Mouse (Mus musculus): Measurements from ENCODE around the gene Zcchc13. TPM values are rescaled to one million over a fixed set of nuclear protein-coding genes. Genes with fewer than 3 reads are reported as not detected.

Gene Zcchc13
- polyA plus RNA-seq, 1 experiment from 2014 or later, result not detected

- WGBS, result 33% methylated on average over 8 of the region's 8 CpGs
- H3K4me1 ChIP-seq, result peaks cover 10% of the 10 kb centered on the region; the same call in 1 of the 2 replicates
- H3K27me3 ChIP-seq, result no peaks in the 10 kb centered on the region
- no peaks in the 10 kb centered on the region for H3K36me3 ChIP-seq
- H3K9me3 ChIP-seq, result no peaks in the 10 kb centered on the region
- peak overlapping the region; percentile 44 for H3K4me3 ChIP-seq
- H3K4me2 ChIP-seq (replicated peaks), result peak overlapping the region; percentile 58
- peak overlapping the region; percentile 53; the same call in 1 of the 2 replicates for H3K9ac ChIP-seq (replicated peaks)
- peak overlapping the region; percentile 89 for H3K27ac ChIP-seq (replicated peaks)
- no peak for ATAC-seq (ENCODE audit: low FRiP score, low read depth)
Measured at GRCm38 (mm10) chrX:103617405-103618095, 12.8 kb upstream of the Zcchc13 start.

GRCm38 (mm10) chrX:103621799-103622198 lies 8.6 kb upstream of the Zcchc13 start:
- peak overlapping the region; percentile 42 for H3K4me3 ChIP-seq
- no peaks in the 10 kb centered on the region for H3K36me3 ChIP-seq
- peak; percentile 10; the same call in 1 of the 2 replicates for ATAC-seq (ENCODE audit: low FRiP score, low read depth)
- H3K27ac ChIP-seq (replicated peaks), result peak overlapping the region; percentile 79
- 16% methylated on average over 8 of the region's 8 CpGs for WGBS
- no peaks in the 10 kb centered on the region for H3K9me3 ChIP-seq
- H3K4me1 ChIP-seq, result peaks cover 3% of the 10 kb centered on the region; the same call in 1 of the 2 replicates
- H3K9ac ChIP-seq (replicated peaks), result peak overlapping the region; percentile 51
- H3K4me2 ChIP-seq (replicated peaks), result peak overlapping the region; percentile 60
- peaks cover 11% of the 10 kb centered on the region for H3K27me3 ChIP-seq

DNA sequence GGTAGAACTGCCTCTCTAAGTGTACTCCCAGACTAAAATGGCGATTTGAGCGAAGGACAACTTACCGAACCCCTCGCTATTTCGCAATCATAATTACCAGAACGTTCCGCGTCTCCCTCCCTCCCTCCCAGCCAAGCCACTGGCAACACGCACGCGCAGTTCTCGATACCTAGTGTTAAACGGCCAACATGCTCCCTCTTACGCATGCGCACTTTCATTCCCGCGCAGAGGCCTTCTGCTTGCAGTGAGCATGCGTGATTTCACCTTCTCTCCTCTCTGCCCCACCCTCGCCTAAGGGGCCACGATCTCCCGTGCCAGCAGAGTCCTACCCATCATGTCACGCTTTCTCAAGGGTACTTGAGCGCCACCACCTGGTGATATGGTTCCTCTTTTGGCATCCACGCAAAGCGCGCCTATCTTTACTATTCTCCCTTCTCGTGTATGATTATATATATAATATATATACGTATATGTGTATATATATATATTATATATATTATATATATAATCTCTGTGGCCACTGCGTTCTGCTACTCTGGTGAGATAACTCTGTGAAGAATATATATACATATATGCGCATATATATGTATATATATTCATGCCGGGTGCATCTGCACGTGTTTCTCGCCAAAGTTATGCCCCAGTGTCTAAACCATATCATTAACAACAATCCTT lies 8.0 kb upstream of the Zcchc13 start:
- WGBS, result 1% methylated on average over 33 of the region's 33 CpGs
- Histone ChIP-seq H3K4me3 (peak overlapping the region; percentile 46), H3K9me3 (no peaks in the 10 kb centered on the region), H3K4me2 (replicated peaks) (peak overlapping the region; percentile 60), H3K27me3 (peaks cover 11% of the 10 kb centered on the region), H3K27ac (replicated peaks) (peak overlapping the region; percentile 79), H3K9ac (replicated peaks) (peak overlapping the region; percentile 52), H3K36me3 (no peaks in the 10 kb centered on the region), H3K4me1 (peaks cover 3% of the 10 kb centered on the region; the same call in 1 of the 2 replicates)
- ATAC-seq (ENCODE audit: low FRiP score, low read depth), result peak; percentile 96

DNA sequence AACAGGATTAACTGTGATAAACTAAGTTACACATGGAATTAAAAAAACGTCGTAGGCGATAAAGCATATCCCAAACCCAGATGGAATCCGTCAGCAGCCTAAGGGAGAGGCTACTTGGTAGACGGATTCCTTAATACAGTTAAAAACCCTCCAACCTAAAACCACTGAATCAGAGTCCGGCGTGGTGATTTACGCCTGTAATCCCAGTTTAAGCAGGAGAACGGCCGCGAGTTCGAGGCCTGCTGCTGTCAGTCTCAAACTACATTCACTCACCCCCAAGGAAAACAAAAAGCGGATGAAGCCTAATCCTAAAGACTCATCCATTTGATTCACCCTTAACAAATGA lies 7.5 kb upstream of the Zcchc13 start:
- no peaks in the 10 kb centered on the region for H3K36me3 ChIP-seq
- WGBS, result 6% methylated on average over 13 of the region's 13 CpGs
- H3K9me3 ChIP-seq, result no peaks in the 10 kb centered on the region
- peak overlapping the region; percentile 60 for H3K4me2 ChIP-seq (replicated peaks)
- H3K4me1 ChIP-seq, result peaks cover 3% of the 10 kb centered on the region; the same call in 1 of the 2 replicates
- H3K27ac ChIP-seq (replicated peaks), result no peak overlapping the region
- peak overlapping the region; percentile 52; the same call in 1 of the 2 replicates for H3K9ac ChIP-seq (replicated peaks)
- H3K4me3 ChIP-seq, result peak overlapping the region; percentile 46
- H3K27me3 ChIP-seq, result peaks cover 11% of the 10 kb centered on the region
- ATAC-seq (ENCODE audit: low FRiP score, low read depth), result no peak

GRCm38 (mm10) chrX:103623411-103623845 lies 7.0 kb upstream of the Zcchc13 start:
- Histone ChIP-seq H3K36me3 (no peaks in the 10 kb centered on the region), H3K9me3 (no peaks in the 10 kb centered on the region), H3K4me3 (peak overlapping the region; percentile 46), H3K27me3 (peaks cover 16% of the 10 kb centered on the region), H3K27ac (replicated peaks) (no peak overlapping the region), H3K9ac (replicated peaks) (peak overlapping the region; percentile 52), H3K4me2 (replicated peaks) (peak overlapping the region; percentile 60), H3K4me1 (peaks cover 3% of the 10 kb centered on the region; the same call in 1 of the 2 replicates)
- ATAC-seq (ENCODE audit: low FRiP score, low read depth), result 0 out of 2 replicates have a peak, but pooled peaks have one; percentile 12
- under 1% methylated on average over 27 of the region's 28 CpGs for WGBS

DNA sequence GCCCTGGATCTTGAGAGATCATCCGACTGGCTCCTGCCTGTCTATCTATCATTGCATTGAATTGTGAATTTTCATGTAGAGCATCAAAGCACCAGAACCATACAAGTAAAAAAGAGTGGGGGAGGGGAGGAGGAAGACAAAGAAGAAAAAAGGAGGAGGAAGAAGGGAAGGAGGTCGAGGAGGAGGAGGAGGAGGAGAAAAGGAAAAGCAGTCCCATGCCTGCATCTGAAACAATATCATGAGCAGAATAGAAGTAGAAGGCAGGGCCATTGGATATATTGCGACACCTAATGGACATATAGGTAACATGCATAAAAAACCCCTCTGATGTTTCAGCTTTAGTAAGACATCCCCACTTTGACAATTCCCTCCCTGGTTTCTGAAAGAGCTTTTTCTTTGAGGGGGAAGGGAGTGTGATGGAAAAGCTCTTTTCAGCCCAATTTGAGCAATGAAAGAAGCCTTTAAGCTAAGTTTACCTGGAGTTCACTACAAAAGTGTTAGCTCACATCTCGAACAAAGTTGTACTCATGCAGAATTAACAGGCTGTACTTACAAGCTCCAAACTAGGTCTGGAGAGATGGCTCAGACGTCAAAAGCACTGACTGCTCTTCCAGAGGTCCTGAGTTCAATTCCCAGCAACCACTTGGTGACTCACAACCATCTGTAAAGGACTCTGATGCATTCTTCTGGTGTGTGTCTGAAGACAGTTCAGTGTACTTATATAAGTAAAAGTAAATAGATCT lies 5.8 kb upstream of the Zcchc13 start:
- WGBS, result 22% methylated on average over 5 of the region's 5 CpGs
- H3K27me3 ChIP-seq, result peaks cover 16% of the 10 kb centered on the region
- peaks cover 3% of the 10 kb centered on the region; the same call in 1 of the 2 replicates for H3K4me1 ChIP-seq
- H3K27ac ChIP-seq (replicated peaks), result no peak overlapping the region
- no peak overlapping the region for H3K9ac ChIP-seq (replicated peaks)
- H3K4me3 ChIP-seq, result no peak overlapping the region
- no peak for ATAC-seq (ENCODE audit: low FRiP score, low read depth)
- no peaks in the 10 kb centered on the region for H3K36me3 ChIP-seq
- no peak overlapping the region for H3K4me2 ChIP-seq (replicated peaks)
- no peaks in the 10 kb centered on the region for H3K9me3 ChIP-seq

GRCm38 (mm10) chrX:103628890-103629289 lies 1.5 kb upstream of the Zcchc13 start:
- no peak for ATAC-seq (ENCODE audit: low FRiP score, low read depth)
- Histone ChIP-seq H3K27ac (replicated peaks) (no peak overlapping the region), H3K36me3 (no peaks in the 10 kb centered on the region), H3K4me2 (replicated peaks) (no peak overlapping the region), H3K9me3 (no peaks in the 10 kb centered on the region), H3K4me1 (no peaks in the 10 kb centered on the region), H3K9ac (replicated peaks) (no peak overlapping the region), H3K4me3 (no peak overlapping the region), H3K27me3 (peaks cover 17% of the 10 kb centered on the region)
- 70% methylated on average over 1 of the region's 1 CpGs for WGBS

DNA sequence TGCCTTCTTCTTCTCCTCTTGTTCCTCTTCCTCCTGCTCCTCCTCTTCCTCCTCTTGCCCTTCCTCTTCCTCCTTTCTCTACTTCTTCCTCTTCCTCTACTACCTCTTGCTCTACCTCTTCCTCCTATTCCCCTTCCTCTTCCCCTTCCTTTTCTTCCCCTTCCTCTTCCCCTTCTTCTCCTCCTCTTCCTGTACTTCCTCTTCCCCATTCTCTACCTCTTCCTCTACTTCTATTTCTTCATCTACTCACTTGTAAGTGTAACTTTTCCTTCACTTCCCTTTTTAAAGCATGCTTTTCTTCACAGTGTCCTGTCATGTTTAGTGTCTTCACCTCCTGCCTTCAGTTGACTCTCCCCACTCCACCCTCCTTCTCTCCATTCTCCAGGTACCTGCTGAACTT lies 3.5 kb downstream of the Zcchc13 start:
- no peak overlapping the region for H3K27ac ChIP-seq (replicated peaks)
- H3K36me3 ChIP-seq, result no peaks in the 10 kb centered on the region
- peaks cover 34% of the 10 kb centered on the region for H3K27me3 ChIP-seq
- no peak overlapping the region for H3K4me3 ChIP-seq
- H3K9me3 ChIP-seq, result no peaks in the 10 kb centered on the region
- no peaks in the 10 kb centered on the region for H3K4me1 ChIP-seq
- no peak for ATAC-seq (ENCODE audit: low FRiP score, low read depth)
- no peak overlapping the region for H3K9ac ChIP-seq (replicated peaks)
- no peak overlapping the region for H3K4me2 ChIP-seq (replicated peaks)

DNA sequence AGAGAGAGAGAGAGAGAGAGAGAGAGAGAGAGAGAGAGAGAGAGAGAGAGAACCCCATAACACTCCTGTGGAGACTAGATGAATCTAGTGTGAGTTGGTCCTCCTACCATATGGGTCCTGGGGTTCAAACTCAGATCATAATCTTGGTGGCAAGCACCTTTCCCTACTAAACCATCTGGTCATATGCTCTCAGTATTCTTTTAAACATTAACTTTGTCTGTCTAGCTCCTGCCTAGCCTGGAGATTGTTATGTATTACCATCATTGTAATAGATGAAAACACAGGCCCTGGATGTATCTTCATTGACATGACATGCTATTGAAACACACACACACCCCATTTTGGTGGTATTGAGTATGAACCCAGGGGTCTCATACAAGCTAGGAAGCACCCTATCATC lies 5.6 kb downstream of the Zcchc13 start:
- H3K27me3 ChIP-seq, result peaks cover 28% of the 10 kb centered on the region

DNA sequence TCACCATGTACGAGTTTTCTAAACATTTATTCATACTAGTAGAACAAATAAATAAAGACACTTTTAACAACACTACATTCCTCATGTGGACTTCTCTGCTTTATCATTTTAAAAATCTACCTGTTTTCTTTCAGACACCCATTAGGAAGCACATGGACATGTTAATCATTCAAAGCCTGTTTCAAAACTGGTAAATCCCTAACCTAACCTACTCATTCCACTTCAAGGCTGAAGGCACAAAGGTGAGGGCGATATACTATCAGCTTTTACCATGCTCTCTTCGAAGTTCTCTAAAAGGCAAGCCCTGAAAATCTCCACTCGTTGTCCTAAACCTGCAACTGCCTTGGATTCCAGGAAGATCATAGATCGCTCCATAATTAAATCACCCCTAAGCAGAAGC lies 8.2 kb downstream of the Zcchc13 start:
- ATAC-seq (ENCODE audit: low FRiP score, low read depth), result no peak
- Histone ChIP-seq H3K27ac (replicated peaks) (no peak overlapping the region), H3K9ac (replicated peaks) (no peak overlapping the region), H3K27me3 (peaks cover 36% of the 10 kb centered on the region), H3K36me3 (no peaks in the 10 kb centered on the region), H3K4me3 (no peak overlapping the region), H3K9me3 (no peaks in the 10 kb centered on the region), H3K4me1 (no peaks in the 10 kb centered on the region), H3K4me2 (replicated peaks) (no peak overlapping the region)
- 85% methylated on average over 4 of the region's 5 CpGs for WGBS

More for the DNA sequence above, 5.6 kb downstream of the Zcchc13 start:
- Histone ChIP-seq H3K9me3 (no peaks in the 10 kb centered on the region), H3K27ac (replicated peaks) (no peak overlapping the region), H3K9ac (replicated peaks) (no peak overlapping the region), H3K4me1 (no peaks in the 10 kb centered on the region), H3K4me3 (no peak overlapping the region), H3K36me3 (no peaks in the 10 kb centered on the region), H3K4me2 (replicated peaks) (no peak overlapping the region)
- ATAC-seq (ENCODE audit: low FRiP score, low read depth), result no peak

GRCm38 (mm10) chrX:103644301-103644700 lies 13.9 kb downstream of the Zcchc13 start:
- no peaks in the 10 kb centered on the region for H3K4me1 ChIP-seq
- whole genome bisulfite sequencing, result 76% methylated on average over 1 of the region's 1 CpGs
- no peak for ATAC-seq (ENCODE audit: low FRiP score, low read depth)
- H3K9me3 ChIP-seq, result no peaks in the 10 kb centered on the region
- H3K4me2 ChIP-seq (replicated peaks), result no peak overlapping the region
- no peak overlapping the region for H3K9ac ChIP-seq (replicated peaks)
- peaks cover 36% of the 10 kb centered on the region for H3K27me3 ChIP-seq
- H3K27ac ChIP-seq (replicated peaks), result no peak overlapping the region
- H3K4me3 ChIP-seq, result no peak overlapping the region
- no peaks in the 10 kb centered on the region for H3K36me3 ChIP-seq

- no peak overlapping the region for H3K27ac ChIP-seq (replicated peaks)
Measured at GRCm38 (mm10) chrX:103652048-103652447, 21.7 kb downstream of the Zcchc13 start.

More at GRCm38 (mm10) chrX:103652048-103652447, 21.7 kb downstream of the Zcchc13 start:
- Histone ChIP-seq H3K9ac (replicated peaks) (no peak overlapping the region), H3K9me3 (no peaks in the 10 kb centered on the region), H3K4me1 (no peaks in the 10 kb centered on the region), H3K4me3 (no peak overlapping the region), H3K36me3 (no peaks in the 10 kb centered on the region), H3K27me3 (peaks cover 60% of the 10 kb centered on the region), H3K4me2 (replicated peaks) (no peak overlapping the region)
- ATAC-seq (ENCODE audit: low FRiP score, low read depth), result no peak
- WGBS, result 70% methylated on average over 1 of the region's 1 CpGs
